Mouse (Mus musculus) midbrain, embryonic 11.5 days (tissue): ENCODE data around the gene Xntrpc. TPM values are rescaled to one million over a fixed set of nuclear protein-coding genes. Genes with fewer than 3 reads are reported as not detected.

Experiments
- polyA plus RNA-seq: library from polyadenylated mRNA; unstranded; fragments of >200 nt; fragmentation: Nextera tagmentation; extraction: Ambion mirVana; gene quantifications from 2 replicates; pipeline ENCODE4 v1.2.1, GENCODE M21; 2014

The Xntrpc gene
- polyA plus RNA-seq, 1 experiment from 2014 or later, result 1.2 TPM

Other genes with a start within 250 kb of the Xntrpc start
- gene Phox2a, start 247.4 kb upstream of the Xntrpc start, polyA plus RNA-seq, result 0.52 and 1.1 TPM in 2 replicates
- gene Inppl1, start 227.5 kb upstream of the Xntrpc start, polyA plus RNA-seq, result 33.9 and 35.5 TPM in 2 replicates
- 1.5 and 1.7 TPM in 2 replicates for gene Folr2, start 208.5 kb upstream of the Xntrpc start, polyA plus RNA-seq
- 80.6 and 87.8 TPM in 2 replicates for gene Anapc15, start 202.0 kb upstream of the Xntrpc start, polyA plus RNA-seq
- gene Folr1, start 194.9 kb upstream of the Xntrpc start, polyA plus RNA-seq, result 11.6 and 12.4 TPM in 2 replicates
- gene Lamtor1, start 159.8 kb upstream of the Xntrpc start, polyA plus RNA-seq, result 120 and 132 TPM in 2 replicates
- gene Tomt, start 159.4 kb upstream of the Xntrpc start, polyA plus RNA-seq, result 0.19 and 0.59 TPM in 2 replicates
- gene Lrrc51, start 131.8 kb upstream of the Xntrpc start, polyA plus RNA-seq, result 8.3 and 10.2 TPM in 2 replicates
- 91.7 and 94.9 TPM in 2 replicates for gene Numa1, start 131.6 kb upstream of the Xntrpc start, polyA plus RNA-seq
- gene Il18bp, start 47.0 kb upstream of the Xntrpc start, polyA plus RNA-seq, result 2.3 and 3.4 TPM in 2 replicates
- 28.3 and 29.7 TPM in 2 replicates for gene Rnf121, start 244 bp upstream of the Xntrpc start, polyA plus RNA-seq
- 22.6 and 23.7 TPM in 2 replicates for gene Xndc1, start 202 bp upstream of the Xntrpc start, polyA plus RNA-seq
- not detected in 2 replicates for gene Trpc2, start 17.4 kb downstream of the Xntrpc start, polyA plus RNA-seq
- 0.49 and 0.70 TPM in 2 replicates for gene Art1, start 36.0 kb downstream of the Xntrpc start, polyA plus RNA-seq
- gene Art5, start 43.8 kb downstream of the Xntrpc start, polyA plus RNA-seq, result 0.70 and 0.81 TPM in 2 replicates
- not detected in 2 replicates for gene Chrna10, start 51.1 kb downstream of the Xntrpc start, polyA plus RNA-seq
- 42.0 and 45.0 TPM in 2 replicates for gene Nup98, start 144.5 kb downstream of the Xntrpc start, polyA plus RNA-seq
- 51.6 and 52.1 TPM in 2 replicates for gene Pgap2, start 144.5 kb downstream of the Xntrpc start, polyA plus RNA-seq
- gene Rhog, start 190.3 kb downstream of the Xntrpc start, polyA plus RNA-seq, result 29.4 and 31.4 TPM in 2 replicates
- gene Stim1, start 202.1 kb downstream of the Xntrpc start, polyA plus RNA-seq, result 9.1 and 11.6 TPM in 2 replicates